Mouse (Mus musculus): ENCODE results near the gene Etfb. TPM values are rescaled to one million over a fixed set of nuclear protein-coding genes. Genes with fewer than 3 reads are reported as not detected.

Etfb gene
- total and polyA plus RNA-seq, 3 experiments: 177 to 186 TPM; not detected in 1

DNA sequence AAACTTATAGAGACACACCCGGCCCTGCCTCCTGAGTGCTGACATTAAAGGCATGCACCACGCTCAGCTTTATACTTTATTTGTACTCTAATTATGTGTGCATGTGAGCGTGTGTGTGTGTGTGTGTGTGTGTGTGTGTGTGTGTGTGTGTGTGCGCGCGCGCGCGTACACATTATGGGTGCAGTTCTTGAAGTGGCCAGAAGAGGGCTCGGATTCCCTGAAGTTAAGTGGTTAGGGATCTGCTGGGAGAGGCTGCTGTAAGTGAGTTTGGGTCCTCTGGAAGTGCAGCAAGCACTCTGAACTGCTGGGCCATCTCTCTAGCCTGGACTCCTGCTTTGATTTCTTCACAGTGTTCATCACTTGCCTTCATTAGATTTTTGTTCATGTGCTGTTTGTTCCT, 26.6 kb upstream of the Etfb start:
- Histone ChIP-seq H3K36me3 (ENCODE audit: control insufficient read depth in 1 of 2, insufficient read depth in 2 of 2, low read length in 2 of 2) (no peaks in the 10 kb centered on the region), H3K4me1 (ENCODE audit: control insufficient read depth in 1 of 2, insufficient read depth in 2 of 2, low read length in 2 of 2) (no peaks in the 10 kb centered on the region), H3K4me3 (ENCODE audit: control insufficient read depth in 1 of 2, insufficient read depth in 1 of 2, low read depth in 2 of 2, low read length in 2 of 2) (no peak overlapping the region), H3K9ac (ENCODE audit: control insufficient read depth, low read depth, low read length, poor library complexity, severe bottlenecking) (no peak overlapping the region), H3K27ac (ENCODE audit: control insufficient read depth, low read depth, low read length) (no peak overlapping the region), H3K27me3 (ENCODE audit: control insufficient read depth in 1 of 2, insufficient read depth in 2 of 2, low read length in 2 of 2) (no peaks in the 10 kb centered on the region), H3K9me3 (replicated peaks; ENCODE audit: insufficient read depth, low read length) (no peaks in the 10 kb centered on the region), H3K79me2 (ENCODE audit: control insufficient read depth, insufficient read depth, low read length, poor library complexity) (no peaks in the 10 kb centered on the region)
- TF ChIP-seq MAZ (IDR thresholded peaks at IDR 0.05; ENCODE audit: low read depth, low read length) (no peak), HCFC1 (IDR thresholded peaks at IDR 0.05; ENCODE audit: low read depth, low read length) (no peak), MAX (IDR thresholded peaks at IDR 0.05; ENCODE audit: low read length) (no peak), ZMIZ1 (IDR thresholded peaks at IDR 0.05; ENCODE audit: low read depth, low read length) (no peak), SIN3A (IDR thresholded peaks at IDR 0.05; ENCODE audit: low read length) (no peak), CHD2 (IDR thresholded peaks at IDR 0.05; ENCODE audit: low read length) (no peak), KAT2A (conservative IDR thresholded peaks at IDR 0.05; ENCODE audit: low read depth, low read length) (no peak), EP300 (IDR thresholded peaks at IDR 0.05; ENCODE audit: low read depth in 1 of 2, low read length in 2 of 2) (no peak), MAFK (IDR thresholded peaks at IDR 0.05; ENCODE audit: borderline replicate concordance, low read depth, low read length) (no peak), NRF1 (IDR thresholded peaks at IDR 0.05; ENCODE audit: insufficient read depth, low read depth, low read length, poor library complexity, severe bottlenecking) (no peak), ZC3H11A (IDR thresholded peaks at IDR 0.05; ENCODE audit: low read depth, low read length) (no peak)
- DNase-seq (ENCODE audit: low read depth, low spot score): no peak

DNA sequence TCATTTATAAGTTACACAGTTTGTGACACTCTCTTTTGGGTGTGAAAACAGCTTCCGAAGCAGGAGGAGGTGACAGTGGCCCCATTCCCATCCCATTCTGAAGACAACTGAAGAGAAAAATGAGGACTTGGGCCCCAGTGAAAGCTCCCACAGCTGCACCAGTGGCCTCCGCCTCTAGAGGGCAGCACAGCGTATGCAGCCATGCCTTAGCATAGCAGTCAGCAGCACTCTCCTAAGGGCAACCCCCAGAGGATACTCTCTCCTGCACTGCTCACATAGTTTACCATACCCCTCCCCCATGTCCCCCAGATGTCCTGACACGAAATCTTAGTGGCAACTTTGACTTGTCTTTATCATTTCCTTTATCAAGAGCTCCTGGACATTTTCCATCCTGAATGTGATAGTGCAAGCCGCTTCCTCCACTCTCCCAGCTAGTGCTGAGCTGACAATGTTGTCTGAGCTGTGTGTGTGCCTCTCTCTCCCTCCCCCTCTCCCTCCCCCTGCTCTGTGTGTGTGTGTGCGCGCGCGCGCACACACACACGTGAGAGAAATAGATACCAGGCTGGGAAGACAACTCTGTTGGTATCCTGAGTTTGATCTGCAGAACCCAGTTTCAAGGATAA, 20.8 kb upstream of the Etfb start:
- H3K9me3 ChIP-seq (replicated peaks; ENCODE audit: insufficient read depth, low read length): no peaks in the 10 kb centered on the region
- H3K4me3 ChIP-seq (ENCODE audit: control insufficient read depth in 1 of 2, insufficient read depth in 1 of 2, low read depth in 2 of 2, low read length in 2 of 2): no peak overlapping the region
- no peaks in the 10 kb centered on the region for H3K36me3 ChIP-seq (ENCODE audit: control insufficient read depth in 1 of 2, insufficient read depth in 2 of 2, low read length in 2 of 2)
- H3K79me2 ChIP-seq (ENCODE audit: control insufficient read depth, insufficient read depth, low read length, poor library complexity): no peaks in the 10 kb centered on the region
- H3K4me1 ChIP-seq (ENCODE audit: control insufficient read depth in 1 of 2, insufficient read depth in 2 of 2, low read length in 2 of 2): no peaks in the 10 kb centered on the region
- peak; percentile 65 for DNase-seq (ENCODE audit: low read depth, low spot score)
- no peaks in the 10 kb centered on the region for H3K27me3 ChIP-seq (ENCODE audit: control insufficient read depth in 1 of 2, insufficient read depth in 2 of 2, low read length in 2 of 2)
- H3K9ac ChIP-seq (ENCODE audit: control insufficient read depth, low read depth, low read length, poor library complexity, severe bottlenecking): no peak overlapping the region
- peak; percentile 62 for TF ChIP-seq SMC3 (IDR thresholded peaks at IDR 0.05; ENCODE audit: low read depth, low read length)
- no peak for TF ChIP-seq USF1 (IDR thresholded peaks at IDR 0.05; ENCODE audit: low read depth, low read length)
- no peak for TF ChIP-seq SIN3A (IDR thresholded peaks at IDR 0.05; ENCODE audit: low read length)
- no peak for TF ChIP-seq MYB (IDR thresholded peaks at IDR 0.05; ENCODE audit: low read depth, low read length)
- TF ChIP-seq ZMIZ1 (IDR thresholded peaks at IDR 0.05; ENCODE audit: low read depth, low read length): no peak
- TF ChIP-seq ZNF384 (IDR thresholded peaks at IDR 0.05; ENCODE audit: low read depth, low read length): no peak
- TF ChIP-seq GABPA (IDR thresholded peaks at IDR 0.05; ENCODE audit: low read depth, low read length): no peak
- TF ChIP-seq NELFE (IDR thresholded peaks at IDR 0.05; ENCODE audit: low read depth, low read length): no peak
- no peak for TF ChIP-seq MEF2A (IDR thresholded peaks at IDR 0.05; ENCODE audit: extremely low read depth, insufficient replicate concordance, low read depth, low read length, poor library complexity, severe bottlenecking)
- no peak for TF ChIP-seq POLR2AphosphoS5 (IDR thresholded peaks at IDR 0.05; ENCODE audit: borderline replicate concordance, low read depth, low read length)
- TF ChIP-seq E2F4 (IDR thresholded peaks at IDR 0.05; ENCODE audit: borderline replicate concordance, low read depth, low read length): no peak
- TF ChIP-seq RAD21 (IDR thresholded peaks at IDR 0.05; ENCODE audit: low read depth, low read length): peak; percentile 54
- no peak for TF ChIP-seq KAT2A (conservative IDR thresholded peaks at IDR 0.05; ENCODE audit: low read depth, low read length)
- TF ChIP-seq GATA1 (IDR thresholded peaks at IDR 0.05; ENCODE audit: low read depth, low read length): no peak
- no peak for TF ChIP-seq ELF1 (IDR thresholded peaks at IDR 0.05; ENCODE audit: low read depth, low read length)
- no peak for TF ChIP-seq POLR2AphosphoS2 (IDR thresholded peaks at IDR 0.05; ENCODE audit: low read length)
- TF ChIP-seq CTCF (IDR thresholded peaks at IDR 0.05 in 2 of 3, conservative IDR thresholded peaks at IDR 0.05 in 1 of 3; ENCODE audit: control insufficient read depth in 1 of 3, insufficient read depth in 1 of 3, low read depth in 2 of 3, low read length in 3 of 3, poor library complexity in 1 of 3, severe bottlenecking in 1 of 3): peak; percentile 78 to 88 (median 83)
- H3K27ac ChIP-seq (ENCODE audit: control insufficient read depth, low read depth, low read length): no peak overlapping the region
